In the genomic region with DNA sequence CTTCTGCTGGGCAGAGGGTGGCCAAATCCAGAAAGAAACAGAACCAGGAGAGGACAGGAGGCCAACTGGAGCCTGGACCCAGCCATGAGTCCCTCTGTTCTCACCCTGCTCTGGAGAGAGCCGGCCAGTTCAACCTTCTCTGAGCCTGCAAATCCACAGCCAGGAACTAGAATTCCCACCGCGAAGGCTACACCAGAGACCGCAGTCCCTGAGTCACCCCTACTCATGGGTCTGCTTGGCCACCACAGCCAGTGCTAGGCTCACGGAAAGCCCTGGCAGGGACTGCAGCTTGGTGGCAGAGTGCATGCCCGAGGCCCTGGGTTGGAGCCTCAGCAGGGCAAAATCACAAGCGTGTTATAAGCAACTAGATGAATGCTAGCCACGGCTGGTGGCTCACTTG, we compare ENCODE assay signal across 17 mouse cellular contexts.
"Had no signal": no experiment of that assay in that cellular context is flagged by ENCODE, and none has a peak within 500 bp of the region (broad histone marks: within the 10 kb centered on the region; RNA-seq: fewer than 3 reads in every experiment).

No protein-coding gene starts in this region.

- H3K9me3 ChIP-seq: limb, embryonic 12.5 days; limb, embryonic 15.5 days; midbrain, embryonic 13.5 days; neural tube, embryonic 12.5 days; neural tube, embryonic 15.5 days had no signal

- DNase-seq: liver, postnatal 0 days; lung, embryonic 14.5 days; right cerebral cortex, adult 18-20 months; right cerebral cortex, postnatal 14 days; right cerebral cortex, postnatal 4 days; thymus, adult 2 months; thymus, postnatal 36 days had no signal

- H3K27me3 ChIP-seq: limb, embryonic 12.5 days; limb, embryonic 15.5 days; midbrain, embryonic 13.5 days; neural tube, embryonic 12.5 days; neural tube, embryonic 15.5 days had no signal

- H3K9ac ChIP-seq: limb, embryonic 12.5 days; limb, embryonic 15.5 days; liver, embryonic 14.5 days; liver, postnatal 0 days; lung, embryonic 14.5 days; midbrain, embryonic 13.5 days; neural tube, embryonic 12.5 days; neural tube, embryonic 15.5 days had no signal

- ATAC-seq: liver, postnatal 0 days; lung, postnatal 0 days; midbrain, embryonic 13.5 days had no signal

- H3K4me2 ChIP-seq: limb, embryonic 12.5 days; limb, embryonic 15.5 days; liver, embryonic 11.5 days; lung, embryonic 14.5 days; midbrain, embryonic 13.5 days; neural tube, embryonic 12.5 days; neural tube, embryonic 15.5 days had no signal

- H3K4me3 ChIP-seq: limb, embryonic 12.5 days; limb, embryonic 15.5 days; midbrain, embryonic 13.5 days; neural tube, embryonic 12.5 days; neural tube, embryonic 15.5 days had no signal

- H3K27ac ChIP-seq: limb, embryonic 12.5 days; limb, embryonic 15.5 days; liver, embryonic 14.5 days; macrophage; midbrain, embryonic 13.5 days; neural tube, embryonic 12.5 days; neural tube, embryonic 15.5 days; stomach, postnatal 0 days had no signal
